Mouse (Mus musculus) NIH3T3 (cell line): ENCODE measurements around the gene Pdss1.
A peak's percentile ranks its signal among the peaks of the same experiment; 100 is the strongest.
"Not testable (repeated sequence)": the region's sequence is repeated elsewhere in the genome, so short reads cannot be mapped to it uniquely, and the experiment has no call there.

ENCODE experiments used
- DNase-seq: peaks from one replicate; pipeline ENCODE4 v3.0.0-alpha.2; 2012; ENCODE audit warnings: low read depth

Pdss1 gene

GRCm38 (mm10) chr2:22895282-22896273 is at the start of gene Pdss1:
Pdss1 (plus strand) TSS chr2:22895522.
- peak; percentile 93 for DNase-seq

- DNase-seq: no peak
Measured at GRCm38 (mm10) chr2:22851900-22852299, 43.4 kb upstream of the Pdss1 start.

GRCm38 (mm10) chr2:22857501-22857900 is 37.8 kb upstream of the Pdss1 start:
- DNase-seq: no peak

GRCm38 (mm10) chr2:22862194-22862593 is 33.1 kb upstream of the Pdss1 start:
- no peak for DNase-seq

GRCm38 (mm10) chr2:22864394-22865037 is 30.8 kb upstream of the Pdss1 start:
- peak; percentile 86 for DNase-seq

- no peak for DNase-seq
Measured at GRCm38 (mm10) chr2:22865818-22866217, 29.5 kb upstream of the Pdss1 start.

- no peak for DNase-seq
Measured at GRCm38 (mm10) chr2:22866894-22867424, 28.4 kb upstream of the Pdss1 start.

- no peak for DNase-seq
Measured at GRCm38 (mm10) chr2:22873159-22873558, 22.2 kb upstream of the Pdss1 start.

GRCm38 (mm10) chr2:22874628-22875027 is 20.7 kb upstream of the Pdss1 start:
- DNase-seq: no peak

GRCm38 (mm10) chr2:22876614-22877013 is 18.7 kb upstream of the Pdss1 start:
- DNase-seq: no peak

- DNase-seq: no peak
Measured at GRCm38 (mm10) chr2:22878781-22879180, 16.5 kb upstream of the Pdss1 start.

- not testable (repeated sequence) for DNase-seq
Measured at GRCm38 (mm10) chr2:22880726-22881125, 14.6 kb upstream of the Pdss1 start.

- no peak for DNase-seq
Measured at GRCm38 (mm10) chr2:22894932-22895281, 415 bp upstream of the Pdss1 start.

GRCm38 (mm10) chr2:22903947-22904346 is 8.6 kb downstream of the Pdss1 start:
- no peak for DNase-seq

- DNase-seq: no peak
Measured at GRCm38 (mm10) chr2:22914421-22914820, 19.1 kb downstream of the Pdss1 start.

GRCm38 (mm10) chr2:22918651-22919050 is 23.3 kb downstream of the Pdss1 start:
- DNase-seq: no peak

GRCm38 (mm10) chr2:22925911-22926310 is 30.6 kb downstream of the Pdss1 start:
- not testable (repeated sequence) for DNase-seq

- DNase-seq: no peak
Measured at GRCm38 (mm10) chr2:22928259-22928658, 32.9 kb downstream of the Pdss1 start.

- peak; percentile 41 for DNase-seq
Measured at GRCm38 (mm10) chr2:22933556-22933955, 38.2 kb downstream of the Pdss1 start.

- no peak for DNase-seq
Measured at GRCm38 (mm10) chr2:22949956-22950355, 54.6 kb downstream of the Pdss1 start.

GRCm38 (mm10) chr2:22954278-22954677 is 59.0 kb downstream of the Pdss1 start:
- no peak for DNase-seq

GRCm38 (mm10) chr2:22955914-22956313 is 60.6 kb downstream of the Pdss1 start:
- no peak for DNase-seq

GRCm38 (mm10) chr2:22957415-22957814 is 62.1 kb downstream of the Pdss1 start:
- DNase-seq: no peak
